Mouse (Mus musculus) lung, postnatal 10 days (tissue): ENCODE measurements around the gene Nfic.

Experiments used
- DNase-seq: peaks from one replicate; pipeline ENCODE4 v3.0.0; 2021

The Nfic gene

DNA sequence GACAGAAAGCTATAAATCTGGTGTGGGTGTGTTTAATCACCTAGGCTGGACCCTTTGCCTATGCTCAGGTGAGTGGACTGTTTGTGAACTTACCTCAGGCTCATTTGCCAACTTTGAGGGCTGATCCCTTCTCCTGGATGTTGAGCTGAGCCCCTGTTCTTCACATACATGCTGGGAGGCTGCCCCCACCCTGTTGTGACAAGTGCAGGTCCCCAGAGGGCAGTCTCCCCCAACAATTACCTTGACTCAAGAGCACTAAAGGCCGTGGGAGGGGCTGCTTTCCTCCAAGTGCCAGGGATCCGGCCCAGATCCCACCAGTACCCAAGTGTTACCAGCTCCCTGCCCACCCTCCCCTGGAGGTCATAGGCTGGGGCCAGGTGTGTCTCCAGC, 29.6 kb upstream of the Nfic start:
- DNase-seq = peak; percentile 46

DNA sequence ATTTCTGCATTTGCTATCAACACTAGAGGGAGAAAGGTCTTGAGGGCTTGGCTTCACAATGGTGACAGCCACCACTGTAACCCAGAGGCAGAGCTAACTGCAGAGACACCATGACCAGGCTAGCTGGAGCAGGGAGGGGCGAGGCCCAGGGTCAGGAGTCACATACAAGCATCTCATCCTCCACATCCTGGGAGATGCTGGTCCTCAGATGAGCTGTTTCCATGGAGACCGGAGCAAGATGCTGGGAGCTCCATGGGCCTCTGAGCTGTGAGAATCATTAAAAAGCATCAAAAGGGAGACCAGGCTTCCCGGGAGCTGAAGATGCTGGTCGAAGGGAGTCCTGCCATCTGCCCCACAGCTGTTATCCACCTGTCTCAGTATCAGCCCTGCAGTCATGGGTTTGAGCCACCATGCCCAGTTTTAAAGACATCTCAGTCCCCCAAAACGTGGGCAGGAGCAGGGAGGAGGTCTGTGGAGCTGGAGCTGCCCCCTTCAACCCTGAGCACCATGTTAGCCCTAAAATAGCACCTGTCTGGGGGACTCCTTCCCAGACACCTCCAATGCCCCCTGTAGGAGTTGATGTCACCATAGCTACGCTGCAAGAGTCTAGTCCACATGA, 29.1 kb upstream of the Nfic start:
- no peak for DNase-seq

DNA sequence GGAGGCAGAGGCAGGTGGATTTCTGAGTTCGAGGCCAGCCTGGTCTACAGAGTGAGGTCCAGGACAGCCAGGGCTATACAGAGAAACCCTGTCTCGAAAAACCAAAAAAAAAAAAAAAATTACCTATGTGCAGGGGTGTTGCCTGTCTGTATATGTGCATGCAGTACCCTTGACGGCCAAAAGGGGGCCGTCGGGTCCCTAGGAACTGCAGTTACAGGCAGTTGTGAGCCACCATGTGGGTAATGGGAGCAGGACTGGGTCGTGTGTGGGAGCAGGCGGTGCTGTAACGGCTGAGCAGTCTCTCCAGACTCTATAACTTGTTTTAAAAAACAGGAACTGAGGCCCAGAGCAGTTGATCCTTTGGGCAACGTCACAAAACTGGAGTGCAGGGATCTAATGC, 28.5 kb upstream of the Nfic start:
- no peak for DNase-seq

DNA sequence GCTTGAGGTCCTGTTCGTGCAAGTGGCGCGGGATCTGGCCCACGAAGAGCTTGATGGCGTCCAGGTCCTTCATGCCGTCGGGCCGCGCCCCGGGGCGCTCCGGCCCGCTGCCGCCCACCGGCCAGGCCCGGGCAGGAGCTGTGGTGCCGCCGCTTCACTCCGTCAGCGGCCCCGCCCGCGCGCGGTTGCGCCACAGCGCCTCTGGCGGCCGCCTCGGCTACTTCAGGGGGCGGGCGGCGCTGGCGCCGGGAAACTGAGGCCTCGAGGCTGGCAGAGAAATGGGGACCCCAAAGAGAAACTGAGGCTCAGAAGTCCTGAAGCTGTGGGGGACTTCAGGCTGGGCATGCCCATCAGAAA, 27.1 kb upstream of the Nfic start, which contains the start of gene Celf5:
Gene Celf5, minus strand, starts transcription at position 177 of the 357 bp plus-strand sequence.
- peak; percentile 47 for DNase-seq

DNA sequence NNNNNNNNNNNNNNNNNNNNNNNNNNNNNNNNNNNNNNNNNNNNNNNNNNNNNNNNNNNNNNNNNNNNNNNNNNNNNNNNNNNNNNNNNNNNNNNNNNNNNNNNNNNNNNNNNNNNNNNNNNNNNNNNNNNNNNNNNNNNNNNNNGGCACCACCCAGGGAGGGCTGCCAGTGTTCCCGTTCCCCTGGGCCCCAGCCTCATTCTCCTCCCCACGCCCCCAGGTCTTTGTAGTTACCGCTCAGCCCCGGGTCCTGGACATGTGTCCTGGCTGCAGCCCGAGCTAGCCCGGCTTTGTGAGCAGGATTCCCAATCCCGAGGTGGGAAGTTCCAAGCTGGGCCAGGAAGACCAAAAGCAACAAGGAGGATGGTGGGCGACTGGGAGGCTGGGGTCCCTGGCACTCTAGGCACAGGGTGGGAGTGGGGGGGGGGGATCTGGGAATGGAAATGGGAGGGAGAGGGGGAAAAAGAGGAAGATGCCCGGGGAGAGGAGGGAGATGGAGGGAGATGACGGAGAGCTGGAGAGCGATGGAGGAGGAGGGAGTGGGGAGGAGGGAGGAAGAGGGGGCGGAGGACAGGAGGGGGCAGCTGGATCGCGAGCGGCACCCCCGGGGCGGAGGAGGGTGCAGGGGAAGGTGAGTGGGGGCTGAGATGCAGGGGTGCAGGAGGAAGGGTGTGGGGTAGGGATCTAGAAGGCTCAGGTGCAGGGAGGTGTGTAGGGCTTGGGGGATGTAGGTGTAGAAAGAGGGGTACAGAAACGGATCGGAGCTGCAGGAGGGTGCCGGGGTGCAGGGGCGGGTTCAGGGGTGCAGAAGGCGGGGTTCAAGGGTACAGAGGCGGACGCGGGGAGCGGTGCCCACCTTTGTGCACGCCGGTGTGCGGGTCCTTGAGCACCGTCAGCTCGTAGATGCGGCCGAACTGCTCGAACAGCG, 26.4 kb upstream of the Nfic start:
- DNase-seq = no peak

DNA sequence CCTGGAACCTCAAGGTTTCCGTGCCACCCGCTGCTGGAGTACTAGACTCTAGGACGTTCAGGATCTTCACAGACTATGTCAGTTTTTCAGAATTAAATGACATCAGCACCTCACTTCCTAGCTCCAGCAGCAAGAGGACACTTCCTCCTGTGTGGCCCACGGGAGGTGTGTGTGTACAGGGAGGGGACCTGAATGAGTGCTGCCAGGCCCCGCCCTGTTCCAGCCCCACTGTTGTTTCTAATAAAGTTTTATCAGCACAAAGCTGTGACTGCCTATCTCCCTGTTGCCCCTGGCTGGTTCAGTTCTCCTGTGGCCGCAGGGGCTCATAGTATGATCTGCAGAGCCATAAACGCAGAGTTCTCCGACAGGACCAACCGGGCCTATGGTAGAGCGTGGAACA, 19.0 kb upstream of the Nfic start:
- no peak for DNase-seq

DNA sequence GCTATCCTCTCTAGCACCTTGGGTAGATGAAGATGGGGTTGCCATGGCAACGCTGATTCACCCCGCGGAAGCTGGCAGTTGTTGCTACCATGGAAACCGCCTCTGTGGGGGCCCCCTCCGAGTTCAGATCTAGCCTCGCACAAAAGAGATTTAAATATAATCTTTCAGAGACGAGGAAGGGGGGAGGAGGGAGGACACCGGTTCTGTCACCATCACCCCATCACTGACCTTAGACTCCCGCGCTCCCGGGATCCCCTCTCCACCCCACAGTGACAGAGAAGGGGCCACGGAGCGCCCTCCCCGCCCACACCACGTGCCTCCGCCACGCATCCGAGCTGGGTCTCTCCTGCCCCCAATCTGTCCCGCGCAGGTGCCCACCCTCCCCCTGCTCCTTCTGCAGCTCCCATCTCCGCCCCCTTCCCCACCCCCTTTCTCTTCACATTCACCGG, 17.6 kb upstream of the Nfic start:
- DNase-seq = no peak

DNA sequence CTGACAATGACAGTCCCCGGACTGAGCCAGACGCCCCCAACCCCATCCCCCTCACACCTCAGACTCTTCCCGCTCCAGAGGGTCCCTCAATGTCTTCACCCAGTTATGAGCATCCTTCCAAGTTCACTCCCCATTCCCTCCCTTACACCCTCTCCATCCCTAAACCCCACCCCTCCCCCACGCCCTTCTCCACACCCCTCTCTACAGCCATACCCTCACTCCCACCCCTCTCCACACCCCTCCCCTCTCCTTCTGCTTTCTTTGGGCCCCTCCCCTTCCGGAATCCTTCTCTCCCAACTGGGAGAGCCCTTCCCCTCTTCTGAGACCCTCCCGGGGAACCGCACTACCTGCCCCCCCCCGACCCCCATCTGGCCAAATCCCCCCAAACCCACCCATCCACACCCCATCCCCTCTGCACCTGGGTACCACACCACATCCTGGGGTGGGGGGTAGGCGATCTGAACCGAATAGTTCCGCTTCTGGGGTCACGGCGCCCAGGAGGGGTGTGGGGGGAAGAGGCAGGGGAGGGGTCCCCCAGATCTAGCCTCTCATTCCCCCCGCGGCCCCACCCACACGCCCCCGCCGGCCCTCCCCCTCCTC, 17.1 kb upstream of the Nfic start:
- no peak for DNase-seq

DNA sequence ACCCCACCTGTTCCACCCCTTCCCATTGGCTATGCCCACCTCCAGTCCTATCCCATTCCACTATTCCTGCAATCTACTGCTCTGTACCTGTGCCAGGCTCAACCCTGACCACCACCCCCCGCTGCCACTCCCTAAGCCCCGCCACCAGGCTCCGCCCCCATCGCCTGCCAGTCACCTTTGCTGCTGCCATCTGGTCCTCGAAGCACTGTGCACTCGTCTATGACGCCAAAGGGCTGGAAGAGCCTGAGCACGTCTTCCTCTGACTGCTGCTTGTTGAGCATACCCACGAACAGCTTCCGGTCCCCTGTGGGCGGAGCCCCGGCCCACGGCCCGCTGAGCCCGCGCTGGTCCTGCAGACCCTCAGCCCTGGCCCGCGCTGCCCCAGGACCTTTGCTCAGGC, 15.0 kb upstream of the Nfic start:
- no peak for DNase-seq

DNA sequence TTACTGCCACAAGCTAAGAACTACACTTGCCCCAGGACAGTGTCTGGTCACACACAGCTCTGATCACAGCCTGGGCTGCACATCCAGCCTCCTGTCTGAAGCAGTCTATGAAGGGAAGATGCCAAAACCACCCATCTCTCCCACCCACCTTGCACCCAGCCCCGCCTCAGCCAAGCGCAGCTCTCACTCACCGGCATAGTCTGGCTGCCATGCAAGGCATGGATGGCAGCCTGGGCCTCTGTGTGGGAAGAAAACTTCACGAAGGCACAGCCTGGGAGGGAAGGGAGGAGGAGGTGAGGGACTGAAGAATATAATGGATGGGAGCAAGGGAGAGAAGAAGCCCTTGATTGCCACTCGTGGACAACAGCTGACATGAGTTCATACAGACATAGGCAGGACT, 13.8 kb upstream of the Nfic start:
- DNase-seq = no peak

DNA sequence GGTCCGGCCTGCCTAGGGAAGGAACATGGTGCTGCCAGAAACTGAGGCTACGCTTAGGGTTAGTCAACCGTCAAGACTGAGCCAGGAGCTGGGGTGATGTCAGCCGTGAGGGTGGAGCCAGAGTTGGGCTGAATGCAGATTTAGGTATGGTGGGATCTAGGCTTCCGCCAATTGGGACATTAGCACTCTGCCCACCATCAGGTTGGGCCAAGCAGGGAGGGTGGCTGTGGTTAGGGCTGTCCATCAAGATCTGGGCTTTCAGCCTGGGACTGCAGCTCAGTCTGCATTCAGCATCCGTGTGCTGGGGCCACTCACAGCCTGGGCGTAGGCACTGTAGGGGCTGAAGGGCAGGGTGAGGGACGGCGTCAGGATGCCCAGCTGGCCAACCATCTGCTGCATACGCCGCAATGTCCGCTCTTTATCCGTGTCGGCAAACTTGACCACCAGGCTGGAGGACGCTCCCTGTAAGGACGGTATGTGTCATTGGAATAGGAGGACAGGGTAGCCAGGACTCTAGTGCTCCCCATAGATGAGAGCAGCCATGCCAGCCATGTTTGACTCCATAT, 12.3 kb upstream of the Nfic start:
- DNase-seq = no peak

DNA sequence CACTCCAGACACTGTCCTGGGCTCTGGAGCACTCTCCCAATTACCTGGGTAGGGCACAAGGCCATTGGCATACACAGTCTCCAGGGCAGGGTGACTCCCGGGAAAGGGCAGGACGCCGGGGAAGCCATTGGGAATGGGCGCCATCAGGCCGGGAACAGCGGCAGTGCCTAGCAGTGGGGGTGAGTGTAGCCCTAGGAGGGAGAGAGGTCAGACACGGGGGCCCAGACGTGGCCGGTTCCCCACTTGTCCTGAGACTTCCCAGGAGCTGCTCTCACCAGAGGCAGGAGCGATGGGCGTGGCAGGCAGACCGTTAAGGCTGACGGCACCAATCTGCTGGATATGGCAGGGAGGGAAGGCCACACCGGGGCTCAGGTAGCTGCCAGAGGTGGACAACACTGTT, 11.4 kb upstream of the Nfic start:
- DNase-seq = no peak

DNA sequence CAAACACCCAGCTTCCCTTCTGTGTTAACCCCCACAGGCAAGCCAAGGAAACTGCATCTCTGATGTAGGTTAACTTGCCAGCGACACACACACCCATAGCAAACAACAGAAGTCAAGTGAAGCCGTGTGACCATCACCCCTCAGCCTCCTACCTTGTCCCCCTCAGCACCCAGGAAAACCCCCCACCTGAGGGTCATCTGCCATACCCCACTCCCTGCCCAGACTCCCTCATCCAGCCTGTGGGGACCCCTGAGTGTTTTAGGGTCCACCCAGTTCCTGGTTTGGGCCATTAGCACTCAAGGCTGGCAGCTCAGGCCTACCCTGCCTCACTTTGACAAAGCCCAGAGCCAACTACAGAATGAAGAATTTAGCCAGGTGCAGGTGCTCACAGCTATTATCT, 10.6 kb upstream of the Nfic start:
- DNase-seq = no peak

DNA sequence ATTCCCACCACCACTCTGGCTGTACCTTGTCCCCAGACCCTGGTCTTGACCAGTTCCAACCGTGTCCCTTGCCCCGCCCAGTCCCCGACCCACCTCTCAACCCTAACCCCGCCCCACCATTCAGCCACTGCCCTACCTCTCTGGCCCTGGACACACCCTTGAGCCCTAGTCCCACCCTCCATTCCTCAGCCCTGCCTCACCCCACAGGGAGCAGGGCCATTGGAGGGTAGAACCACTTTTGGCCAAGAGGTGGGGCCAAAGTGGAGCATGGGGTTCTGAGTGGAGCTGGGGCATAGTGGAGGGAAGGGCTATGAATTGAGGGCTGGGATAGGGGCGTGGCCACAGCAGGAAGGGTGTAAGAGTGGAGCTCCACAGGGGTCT, 9.8 kb upstream of the Nfic start:
- DNase-seq = peak; percentile 39

DNA sequence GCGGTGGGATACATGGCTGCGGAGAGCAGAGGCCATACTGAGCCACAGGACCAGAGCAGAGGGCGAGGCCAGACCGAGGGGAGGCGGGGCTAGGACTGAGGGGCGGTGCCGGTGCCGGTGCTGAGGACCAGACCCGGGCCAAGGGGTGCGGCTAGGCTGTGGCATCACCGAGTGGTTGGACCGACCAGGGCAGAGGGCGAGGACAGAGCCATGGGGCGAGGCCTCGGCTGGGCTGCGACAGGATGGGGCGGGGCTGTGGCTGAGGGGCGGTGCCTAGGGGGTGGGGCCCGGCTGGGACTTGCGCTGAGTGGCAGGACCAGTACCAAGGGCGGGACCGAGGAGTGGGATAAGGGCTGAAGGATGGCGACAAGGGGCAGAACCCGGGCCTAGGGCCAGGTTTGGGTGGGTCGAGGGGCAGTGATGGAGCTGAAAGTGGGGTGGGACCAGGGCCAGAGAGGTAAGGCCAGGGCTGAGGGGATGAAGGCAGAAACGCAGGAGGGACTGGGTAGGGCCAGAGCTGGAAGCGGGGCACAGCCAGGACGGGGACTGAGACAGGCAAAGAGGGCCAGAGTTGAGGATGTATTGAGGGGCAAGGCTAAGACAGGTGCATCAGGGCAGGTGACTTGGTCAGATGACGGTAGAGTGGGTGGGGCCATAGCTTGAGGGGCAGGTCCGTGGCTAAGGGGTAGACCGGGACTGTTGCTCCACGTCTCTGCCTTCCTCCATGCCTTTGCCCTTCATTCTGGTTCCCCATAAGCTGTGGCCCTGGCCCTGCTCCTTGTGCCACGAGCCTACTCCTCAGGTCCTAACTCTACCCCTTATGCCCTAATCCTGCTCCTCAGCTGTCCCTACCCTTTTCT, 9.2 kb upstream of the Nfic start:
- peak; percentile 82 for DNase-seq

DNA sequence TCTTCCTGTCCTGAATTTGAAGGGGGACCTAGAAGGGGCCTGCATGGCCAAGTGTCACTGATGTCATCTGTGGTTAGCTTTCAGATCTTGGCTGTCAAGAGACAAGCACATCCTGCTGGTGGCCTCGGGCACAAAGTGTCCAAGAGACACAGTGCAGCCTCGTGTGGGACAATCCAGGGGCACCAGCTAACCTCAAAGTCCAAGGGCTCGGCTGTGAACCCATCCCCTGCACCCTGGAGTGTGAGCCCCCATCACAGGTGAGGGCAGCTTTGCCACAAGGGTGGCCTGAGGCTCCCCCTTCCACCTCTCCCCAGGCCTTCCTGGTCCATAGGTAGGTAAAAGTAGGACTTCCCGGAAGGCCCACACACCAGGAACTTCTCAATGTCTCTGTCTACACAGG, 8.1 kb upstream of the Nfic start:
- DNase-seq = no peak

DNA sequence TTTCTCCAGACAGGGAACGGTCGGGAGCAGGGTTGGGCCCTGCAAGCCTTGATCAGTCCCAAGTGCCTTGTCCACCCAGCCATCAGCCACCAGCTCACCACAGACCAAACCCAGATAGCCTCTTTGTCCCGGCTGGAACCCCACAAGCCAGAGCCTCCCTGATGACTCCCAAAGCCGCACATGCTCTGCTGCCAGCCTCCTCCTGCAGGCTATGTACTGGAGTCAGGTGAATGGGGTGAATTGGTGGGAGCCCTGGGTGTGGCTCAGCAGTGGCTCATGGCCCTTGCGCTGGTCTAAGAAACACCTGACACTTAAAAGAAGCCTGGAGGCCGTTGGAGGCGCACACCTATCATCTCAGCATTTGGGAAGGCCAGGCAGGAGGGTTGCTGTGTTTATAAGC, 7.5 kb upstream of the Nfic start:
- DNase-seq = no peak

DNA sequence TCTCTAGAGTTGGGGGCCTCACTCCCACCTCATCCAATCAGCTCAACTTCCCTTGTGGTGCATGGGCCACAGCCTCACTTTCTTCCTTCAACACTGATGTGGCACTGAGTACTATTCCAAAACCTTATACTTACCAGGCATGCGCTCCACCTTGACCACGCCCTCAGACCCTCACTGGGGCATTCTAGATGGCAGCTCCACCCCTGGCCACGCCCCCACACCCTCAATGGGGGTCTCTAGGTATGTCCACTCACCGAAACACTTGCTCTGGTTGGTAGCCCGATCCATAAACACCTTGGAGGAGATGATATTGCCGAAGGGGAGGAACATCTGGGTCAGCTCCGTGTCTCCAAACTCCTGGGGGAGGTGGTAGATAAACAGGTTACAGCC, 7.0 kb upstream of the Nfic start:
- DNase-seq = no peak

DNA sequence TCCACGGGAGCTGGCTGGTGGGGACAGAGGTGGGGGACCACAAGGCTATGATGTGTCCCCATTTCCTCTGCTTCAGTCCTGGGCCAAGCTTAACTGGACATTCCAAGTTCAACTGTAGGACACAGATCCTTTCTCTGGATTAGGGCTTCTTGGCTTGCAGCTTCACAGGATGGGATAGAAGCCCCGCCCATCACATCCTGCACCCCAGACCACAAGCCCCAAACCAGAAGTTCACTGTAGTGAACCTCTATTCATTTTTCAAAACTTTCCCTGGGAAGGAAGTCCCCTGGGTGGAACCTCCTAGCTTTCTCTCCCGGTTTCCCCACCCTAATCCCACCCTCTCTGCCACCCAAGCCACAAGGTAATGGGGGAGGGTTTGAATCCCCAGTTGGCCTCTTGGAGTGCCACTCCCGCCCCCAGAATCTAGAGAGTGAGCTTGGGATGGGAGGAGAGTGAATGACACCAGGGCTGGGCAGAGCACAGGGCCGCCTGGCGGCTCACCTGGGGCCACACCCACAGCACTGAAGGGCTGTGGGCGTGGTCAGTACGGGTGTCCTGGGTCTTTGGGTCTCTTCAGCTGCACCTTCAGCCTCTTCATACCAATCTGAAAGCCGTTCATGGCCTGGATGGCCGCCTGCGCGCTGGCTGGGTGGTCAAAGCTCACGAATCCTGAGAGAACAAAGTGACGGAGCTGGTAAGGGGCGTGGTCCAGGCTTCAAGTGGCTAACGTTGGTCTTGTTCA, 6.4 kb upstream of the Nfic start:
- DNase-seq = no peak

DNA sequence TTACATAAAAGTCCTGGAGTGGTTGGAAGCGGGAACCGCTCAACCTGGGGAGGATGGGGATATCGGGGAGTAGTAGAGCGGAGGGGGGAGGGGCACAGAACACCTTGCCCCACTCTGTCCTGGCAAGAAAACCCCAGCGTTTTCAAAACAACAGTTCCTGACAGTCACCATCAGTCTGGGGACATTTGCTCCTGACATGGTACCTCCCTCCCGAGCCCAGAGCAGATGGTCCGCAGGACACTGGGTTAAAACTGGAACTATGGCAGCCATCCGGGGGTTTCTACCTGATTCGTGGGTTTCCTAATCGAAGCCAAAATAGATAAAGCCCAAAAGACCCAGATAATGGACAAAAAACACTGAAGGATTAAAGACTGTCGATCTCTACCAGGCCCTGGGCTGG, 5.5 kb upstream of the Nfic start:
- no peak for DNase-seq

DNA sequence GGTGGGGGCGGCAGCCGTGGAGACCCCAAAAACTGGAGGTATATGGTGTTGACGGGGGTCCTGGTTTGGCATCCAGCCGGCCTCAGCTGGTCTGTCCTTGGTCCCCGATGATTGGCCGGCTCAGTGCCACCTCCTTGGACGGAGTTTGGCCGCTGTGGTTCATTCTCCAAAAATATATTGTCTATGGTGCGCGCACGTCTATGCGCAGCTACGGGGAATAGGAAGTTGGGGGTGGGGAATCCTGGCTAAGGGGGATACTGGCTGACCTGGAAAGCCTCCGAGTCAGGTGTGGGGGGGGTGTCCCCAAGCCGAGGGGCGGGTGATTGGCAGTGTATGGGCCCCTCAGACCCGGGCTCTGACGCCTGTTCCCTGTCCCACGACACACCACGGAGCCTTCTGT, 5.0 kb upstream of the Nfic start:
- DNase-seq = no peak

DNA sequence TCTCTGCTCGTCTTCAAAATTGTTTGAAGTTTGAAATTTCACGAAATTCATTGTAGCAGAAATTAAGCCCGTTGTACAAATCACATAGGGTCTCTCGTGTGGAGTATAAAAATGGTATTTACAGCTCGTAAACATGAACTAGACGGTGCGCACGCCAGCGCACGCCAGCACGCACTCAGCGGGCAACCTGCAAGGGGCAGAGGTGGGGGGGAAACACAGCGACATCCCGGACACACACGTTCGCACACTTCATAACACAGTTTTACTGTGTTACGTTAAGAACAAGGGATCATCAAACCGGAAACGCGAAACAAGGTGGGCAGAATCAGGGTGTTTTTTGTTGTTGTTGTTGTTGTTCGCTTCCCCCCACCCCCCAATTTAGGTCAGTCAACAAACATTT, 4.0 kb upstream of the Nfic start:
- no peak for DNase-seq
